ENCODE assay signal across 25 mouse cellular contexts in the genomic region with DNA sequence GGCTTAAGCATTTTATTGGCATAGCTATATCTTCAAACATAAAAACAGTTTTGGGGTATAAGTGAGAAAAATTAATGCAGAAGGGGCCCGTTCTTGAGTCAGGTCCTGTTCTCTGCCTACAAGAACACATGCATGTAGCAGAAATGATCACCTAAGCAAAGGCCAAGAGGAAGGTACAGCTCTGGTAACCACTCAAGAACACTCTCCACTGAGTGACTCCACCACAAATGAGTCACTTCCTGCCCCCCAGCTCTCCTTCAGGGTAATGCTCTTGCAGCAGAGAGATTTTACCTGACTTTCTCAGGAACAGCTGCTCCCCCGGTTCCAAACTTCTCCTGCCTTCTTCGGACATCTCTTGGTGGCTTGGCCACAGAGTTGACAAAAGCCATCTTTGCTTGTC. TPM values are rescaled to one million over a fixed set of nuclear protein-coding genes. Genes with fewer than 3 reads are reported as not detected.
DNase-seq lines count a peak whose midpoint lies in the region; ATAC-seq and TF ChIP-seq lines count a peak whose summit lies in the region.
"Had no signal": no experiment of that assay in that cellular context is flagged by ENCODE, and none has a peak within 500 bp of the region (broad histone marks: within the 10 kb centered on the region; RNA-seq: fewer than 3 reads in every experiment).

No protein-coding gene starts in this region.

- no peak overlapping the region for H3K9ac ChIP-seq in lung, postnatal 0 days (replicated peaks; ENCODE audit: low read depth)
- H3K9ac ChIP-seq: embryonic facial prominence, embryonic 12.5 days; hindbrain, embryonic 12.5 days; limb, embryonic 13.5 days; liver, embryonic 14.5 days; lung, embryonic 15.5 days; midbrain, embryonic 12.5 days; stomach, embryonic 15.5 days had no signal

- WGBS in lung, postnatal 0 days = 68% methylated on average over 3 of the region's 3 CpGs

- peaks cover 71% of the 10 kb centered on the region for H3K36me3 ChIP-seq in lung, postnatal 0 days (ENCODE audit: insufficient read depth, low read length)

- TF ChIP-seq CTCF in lung, postnatal 0 days (IDR thresholded peaks at IDR 0.05) = no peak

- H3K27ac ChIP-seq in lung, postnatal 0 days (ENCODE audit: low read length) = no peak overlapping the region
- H3K27ac ChIP-seq: embryonic facial prominence, embryonic 12.5 days; hindbrain, embryonic 12.5 days; hindbrain, postnatal 0 days; limb, embryonic 13.5 days; liver, embryonic 14.5 days; lung, embryonic 15.5 days; midbrain, embryonic 12.5 days; stomach, embryonic 15.5 days had no signal

- H3K9me3 ChIP-seq in lung, postnatal 0 days (ENCODE audit: low read length) = no peaks in the 10 kb centered on the region
- H3K9me3 ChIP-seq: embryonic facial prominence, embryonic 12.5 days; hindbrain, embryonic 12.5 days; limb, embryonic 13.5 days; lung, embryonic 15.5 days; midbrain, embryonic 12.5 days; stomach, embryonic 15.5 days had no signal

- H3K27me3 ChIP-seq in lung, postnatal 0 days (replicated peaks; ENCODE audit: insufficient read depth, low read length) = no peaks in the 10 kb centered on the region
- H3K27me3 ChIP-seq: embryonic facial prominence, embryonic 12.5 days; hindbrain, embryonic 12.5 days; limb, embryonic 13.5 days; lung, embryonic 15.5 days; midbrain, embryonic 12.5 days; stomach, embryonic 15.5 days had no signal

- H3K4me3 ChIP-seq in lung, postnatal 0 days (ENCODE audit: low read depth, low read length) = no peak overlapping the region
- H3K4me3 ChIP-seq: embryonic facial prominence, embryonic 12.5 days; hindbrain, embryonic 12.5 days; limb, embryonic 13.5 days; lung, embryonic 15.5 days; midbrain, embryonic 12.5 days; stomach, embryonic 15.5 days had no signal

- TF ChIP-seq EP300 in lung, postnatal 0 days (IDR thresholded peaks at IDR 0.05) = no peak

- H3K4me1 ChIP-seq in lung, postnatal 0 days (ENCODE audit: insufficient read depth, low read depth, low read length) = no peaks in the 10 kb centered on the region
- H3K4me1 ChIP-seq: embryonic facial prominence, embryonic 12.5 days; hindbrain, embryonic 12.5 days; limb, embryonic 13.5 days; lung, embryonic 15.5 days; midbrain, embryonic 12.5 days; stomach, embryonic 15.5 days had no signal

- ATAC-seq in lung, postnatal 0 days = no peak
- ATAC-seq in CD4-positive, CD25-positive, alpha-beta regulatory T cell, adult 4 months = peak; percentile 92
- ATAC-seq in inflammation-experienced regulatory T-cells, adult 6 months = peak; percentile 96
- ATAC-seq: forebrain, embryonic 14.5 days; hindbrain, postnatal 0 days; intestine, postnatal 0 days had no signal

- peak; percentile 22 for DNase-seq in lung, postnatal 0 days (ENCODE audit: low spot score)
- no peak for DNase-seq in lung, postnatal 10 days
- peak; percentile 81 for DNase-seq in 416B (ENCODE audit: low read depth)
- no peak for DNase-seq in urinary bladder, postnatal 14 days (ENCODE audit: low spot score)
- no peak for DNase-seq in left cerebral cortex, adult 8-10 months (ENCODE audit: low spot score in 2 of 2)
- DNase-seq: adrenal gland, adult 8-10 months; cerebellum, adult 8-10 months; cerebellum, postnatal 25 days; gastrocnemius, postnatal 14 days; heart, postnatal 36 days; kidney, postnatal 14 days; right cerebral cortex, postnatal 14 days had no signal

- H3K4me2 ChIP-seq in lung, postnatal 0 days (replicated peaks; ENCODE audit: low read depth, low read length) = no peak overlapping the region
- H3K4me2 ChIP-seq: embryonic facial prominence, embryonic 12.5 days; heart, embryonic 11.5 days; hindbrain, embryonic 12.5 days; limb, embryonic 13.5 days; lung, embryonic 15.5 days; midbrain, embryonic 12.5 days; stomach, embryonic 15.5 days had no signal

RNA-seq across cellular contexts. Expression of a gene that starts 14.7 kb away (rescaled TPM):
- polyA plus RNA-seq in lung, postnatal 0 days (2015; fragmentation: Nextera tagmentation; extraction: Ambion mirVana) = 25.6 and 26.8 TPM in 2 replicates
- 10 to 100 TPM; 44.5 to 58.9 TPM for polyA plus RNA-seq in CD4-positive, CD25-positive, alpha-beta regulatory T cell, adult 4 months (2017; shearing (Covaris generic))
- polyA plus RNA-seq in inflammation-experienced regulatory T-cells, adult 6 months (2017; shearing (Covaris generic)) = 10 to 100 TPM; 47.2 to 77.0 (median 56.2) TPM
- 10 to 100 TPM; 28.3 to 29.0 (median 28.6) TPM for total RNA-seq in left cerebral cortex, adult 8-10 months (2022)

RNA-seq across cellular contexts. Expression of a gene that starts 19.8 kb away (rescaled TPM):
- polyA plus RNA-seq in lung, postnatal 0 days (2015; fragmentation: Nextera tagmentation; extraction: Ambion mirVana) = 35.3 and 39.6 TPM in 2 replicates
- 1 to 10 TPM; 9.3 to 9.7 TPM for polyA plus RNA-seq in CD4-positive, CD25-positive, alpha-beta regulatory T cell, adult 4 months (2017; shearing (Covaris generic))
- polyA plus RNA-seq in inflammation-experienced regulatory T-cells, adult 6 months (2017; shearing (Covaris generic)) = 10 to 100 TPM in 1 of 3 experiments, 1 to 10 TPM in 2; 8.3 to 16.7 (median 9.8) TPM
- total RNA-seq in left cerebral cortex, adult 8-10 months (2022) = 10 to 100 TPM; 82.0 to 99.8 (median 91.3) TPM

RNA-seq across cellular contexts. Expression of a gene that starts 34.4 kb away (rescaled TPM):
- 103 and 115 TPM in 2 replicates for polyA plus RNA-seq in lung, postnatal 0 days (2015; fragmentation: Nextera tagmentation; extraction: Ambion mirVana)
- 10 to 100 TPM; 63.0 to 72.0 TPM for polyA plus RNA-seq in CD4-positive, CD25-positive, alpha-beta regulatory T cell, adult 4 months (2017; shearing (Covaris generic))
- polyA plus RNA-seq in inflammation-experienced regulatory T-cells, adult 6 months (2017; shearing (Covaris generic)) = 10 to 100 TPM; 61.2 to 78.8 (median 65.5) TPM
- total RNA-seq in left cerebral cortex, adult 8-10 months (2022) = 10 to 100 TPM; 77.5 to 92.7 (median 82.3) TPM

RNA-seq across cellular contexts. Expression of a gene that starts 43.3 kb away (rescaled TPM):
- polyA plus RNA-seq in lung, postnatal 0 days (2015; fragmentation: Nextera tagmentation; extraction: Ambion mirVana) = 37.0 and 40.5 TPM in 2 replicates
- 10 to 100 TPM; 16.2 to 24.8 TPM for polyA plus RNA-seq in CD4-positive, CD25-positive, alpha-beta regulatory T cell, adult 4 months (2017; shearing (Covaris generic))
- 10 to 100 TPM; 14.2 to 26.3 (median 19.0) TPM for polyA plus RNA-seq in inflammation-experienced regulatory T-cells, adult 6 months (2017; shearing (Covaris generic))
- total RNA-seq in left cerebral cortex, adult 8-10 months (2022) = 10 to 100 TPM; 21.7 to 26.5 (median 23.4) TPM

RNA-seq across cellular contexts. Expression of a gene that starts 46.4 kb away (rescaled TPM):
- 325 and 355 TPM in 2 replicates for polyA plus RNA-seq in lung, postnatal 0 days (2015; fragmentation: Nextera tagmentation; extraction: Ambion mirVana)
- 1,000 to 10,000 TPM in 1 of 2 experiments, 100 to 1,000 TPM in 1; 954 to 1,576 TPM for polyA plus RNA-seq in CD4-positive, CD25-positive, alpha-beta regulatory T cell, adult 4 months (2017; shearing (Covaris generic))
- 1,000 to 10,000 TPM in 2 of 3 experiments, 100 to 1,000 TPM in 1; 855 to 1,337 (median 1,209) TPM for polyA plus RNA-seq in inflammation-experienced regulatory T-cells, adult 6 months (2017; shearing (Covaris generic))
- total RNA-seq in left cerebral cortex, adult 8-10 months (2022) = 100 to 1,000 TPM; 194 to 341 (median 271) TPM

Comparison
In these comparisons a context has a peak if more than half of its experiments do, and no peak if none do; other contexts are left out.
1. DNase-seq: peak in lung, postnatal 0 days (single experiment) and 416B (single experiment); none in lung, postnatal 10 days (single experiment), urinary bladder, postnatal 14 days (single experiment) and left cerebral cortex, adult 8-10 months (0 of 2).